Mouse (Mus musculus): ENCODE measurements around the gene Styx. TPM values are rescaled to one million over a fixed set of nuclear protein-coding genes. Genes with fewer than 3 reads are reported as not detected.

The Styx gene
- polyA plus RNA-seq (2015; fragmentation: Nextera tagmentation; extraction: Ambion mirVana): 48.8 and 50.6 TPM in 2 replicates

GRCm38 (mm10) chr14:45350931-45351859, at the start of gene Styx:
Gene Styx, plus strand, starts transcription at chr14:45351093.
- DNase-seq (ENCODE audit: low spot score): peak; percentile 97
- ATAC-seq (ENCODE audit: low FRiP score, low TSS enrichment): peak; percentile 99
- peak within 1 kb of the TSS; percentile 77 for H3K9ac ChIP-seq (ENCODE audit: low read length)
- H3K4me2 ChIP-seq (replicated peaks; ENCODE audit: low read depth): peak within 1 kb of the TSS; percentile 71
- TF ChIP-seq CTCF (IDR thresholded peaks at IDR 0.05; ENCODE audit: low read depth): peak; percentile 19; the same call in 1 of the 2 replicates
- TF ChIP-seq EP300 (optimal IDR thresholded peaks at IDR 0.05): no peak
- no peaks in the 10 kb centered on the region for H3K27me3 ChIP-seq (ENCODE audit: control insufficient read depth, insufficient read depth, low read length)
- no peaks in the 10 kb centered on the region for H3K4me1 ChIP-seq (replicated peaks; ENCODE audit: control insufficient read depth, insufficient read depth)
- H3K9me3 ChIP-seq (ENCODE audit: control insufficient read depth, low read length): no peaks in the 10 kb centered on the region
- WGBS: under 1% methylated on average over 56 of the region's 93 CpGs
- H3K36me3 ChIP-seq (ENCODE audit: control insufficient read depth, insufficient read depth, low read length): peaks cover 11% of the 10 kb centered on the region
- H3K27ac ChIP-seq (replicated peaks): peak within 1 kb of the TSS; percentile 73
- peak within 1 kb of the TSS; percentile 71 for H3K4me3 ChIP-seq (ENCODE audit: low read depth, low read length)

- no peak overlapping the region for H3K4me2 ChIP-seq (replicated peaks; ENCODE audit: low read depth)
- DNase-seq (ENCODE audit: low spot score) (no peak), ATAC-seq (ENCODE audit: low FRiP score, low TSS enrichment) (no peak)
- peaks cover 11% of the 10 kb centered on the region; the same call in 1 of the 2 replicates for H3K36me3 ChIP-seq (ENCODE audit: control insufficient read depth, insufficient read depth, low read length)
- WGBS: 76% methylated on average over 4 of the region's 4 CpGs
- TF ChIP-seq CTCF (IDR thresholded peaks at IDR 0.05; ENCODE audit: low read depth): no peak
- no peak for TF ChIP-seq EP300 (optimal IDR thresholded peaks at IDR 0.05)
- H3K9ac ChIP-seq (ENCODE audit: low read length): no peak overlapping the region
- H3K27me3 ChIP-seq (ENCODE audit: control insufficient read depth, insufficient read depth, low read length): no peaks in the 10 kb centered on the region
- H3K9me3 ChIP-seq (ENCODE audit: control insufficient read depth, low read length): no peaks in the 10 kb centered on the region
- H3K4me1 ChIP-seq (replicated peaks; ENCODE audit: control insufficient read depth, insufficient read depth): no peaks in the 10 kb centered on the region
- no peak overlapping the region for H3K4me3 ChIP-seq (ENCODE audit: low read depth, low read length)
- H3K27ac ChIP-seq (replicated peaks): no peak overlapping the region
These were observed 47.0 kb upstream of the Styx start for GRCm38 (mm10) chr14:45303939-45304338.

- H3K36me3 ChIP-seq (ENCODE audit: control insufficient read depth, insufficient read depth, low read length): peaks cover 9% of the 10 kb centered on the region; the same call in 1 of the 2 replicates
- WGBS: 72% methylated on average over 4 of the region's 4 CpGs
These were observed 46.5 kb upstream of the Styx start for GRCm38 (mm10) chr14:45304389-45304788.

GRCm38 (mm10) chr14:45305852-45306251, 45.0 kb upstream of the Styx start:
- WGBS: 77% methylated on average over 5 of the region's 5 CpGs
- no peak overlapping the region for H3K4me3 ChIP-seq (ENCODE audit: low read depth, low read length)
- DNase-seq (ENCODE audit: low spot score) (no peak), ATAC-seq (ENCODE audit: low FRiP score, low TSS enrichment) (no peak)
- no peak overlapping the region for H3K27ac ChIP-seq (replicated peaks)
- no peaks in the 10 kb centered on the region for H3K9me3 ChIP-seq (ENCODE audit: control insufficient read depth, low read length)
- no peak for TF ChIP-seq EP300 (optimal IDR thresholded peaks at IDR 0.05)
- TF ChIP-seq CTCF (IDR thresholded peaks at IDR 0.05; ENCODE audit: low read depth): no peak
- no peak overlapping the region for H3K9ac ChIP-seq (ENCODE audit: low read length)
- H3K36me3 ChIP-seq (ENCODE audit: control insufficient read depth, insufficient read depth, low read length): 0 out of 2 replicates have a peak, but pooled peaks cover 5% of the 10 kb centered on the region
- no peaks in the 10 kb centered on the region for H3K4me1 ChIP-seq (replicated peaks; ENCODE audit: control insufficient read depth, insufficient read depth)
- H3K4me2 ChIP-seq (replicated peaks; ENCODE audit: low read depth): no peak overlapping the region
- no peaks in the 10 kb centered on the region for H3K27me3 ChIP-seq (ENCODE audit: control insufficient read depth, insufficient read depth, low read length)

More at GRCm38 (mm10) chr14:45304389-45304788, 46.5 kb upstream of the Styx start:
- H3K4me3 ChIP-seq (ENCODE audit: low read depth, low read length): no peak overlapping the region
- no peaks in the 10 kb centered on the region for H3K4me1 ChIP-seq (replicated peaks; ENCODE audit: control insufficient read depth, insufficient read depth)
- TF ChIP-seq EP300 (optimal IDR thresholded peaks at IDR 0.05) (no peak), CTCF (IDR thresholded peaks at IDR 0.05; ENCODE audit: low read depth) (0 out of 2 replicates have a peak, but pooled peaks have one; percentile 13)
- no peak for DNase-seq (ENCODE audit: low spot score)
- no peaks in the 10 kb centered on the region for H3K9me3 ChIP-seq (ENCODE audit: control insufficient read depth, low read length)
- no peaks in the 10 kb centered on the region for H3K27me3 ChIP-seq (ENCODE audit: control insufficient read depth, insufficient read depth, low read length)
- no peak overlapping the region for H3K27ac ChIP-seq (replicated peaks)
- ATAC-seq (ENCODE audit: low FRiP score, low TSS enrichment): no peak
- no peak overlapping the region for H3K4me2 ChIP-seq (replicated peaks; ENCODE audit: low read depth)
- no peak overlapping the region for H3K9ac ChIP-seq (ENCODE audit: low read length)

- Histone ChIP-seq H3K4me3 (ENCODE audit: low read depth, low read length) (no peak overlapping the region), H3K4me2 (replicated peaks; ENCODE audit: low read depth) (no peak overlapping the region), H3K9ac (ENCODE audit: low read length) (no peak overlapping the region), H3K36me3 (ENCODE audit: control insufficient read depth, insufficient read depth, low read length) (0 out of 2 replicates have a peak, but pooled peaks cover 2% of the 10 kb centered on the region), H3K27me3 (ENCODE audit: control insufficient read depth, insufficient read depth, low read length) (no peaks in the 10 kb centered on the region), H3K9me3 (ENCODE audit: control insufficient read depth, low read length) (no peaks in the 10 kb centered on the region), H3K27ac (replicated peaks) (no peak overlapping the region), H3K4me1 (replicated peaks; ENCODE audit: control insufficient read depth, insufficient read depth) (no peaks in the 10 kb centered on the region)
- WGBS: 81% methylated on average over 8 of the region's 8 CpGs
- no peak for TF ChIP-seq CTCF (IDR thresholded peaks at IDR 0.05; ENCODE audit: low read depth)
- no peak for TF ChIP-seq EP300 (optimal IDR thresholded peaks at IDR 0.05)
- DNase-seq (ENCODE audit: low spot score) (no peak), ATAC-seq (ENCODE audit: low FRiP score, low TSS enrichment) (no peak)
These were observed 43.1 kb upstream of the Styx start for GRCm38 (mm10) chr14:45307630-45308328.
